13 mouse cellular contexts compared by ENCODE assay signal in the genomic region with DNA sequence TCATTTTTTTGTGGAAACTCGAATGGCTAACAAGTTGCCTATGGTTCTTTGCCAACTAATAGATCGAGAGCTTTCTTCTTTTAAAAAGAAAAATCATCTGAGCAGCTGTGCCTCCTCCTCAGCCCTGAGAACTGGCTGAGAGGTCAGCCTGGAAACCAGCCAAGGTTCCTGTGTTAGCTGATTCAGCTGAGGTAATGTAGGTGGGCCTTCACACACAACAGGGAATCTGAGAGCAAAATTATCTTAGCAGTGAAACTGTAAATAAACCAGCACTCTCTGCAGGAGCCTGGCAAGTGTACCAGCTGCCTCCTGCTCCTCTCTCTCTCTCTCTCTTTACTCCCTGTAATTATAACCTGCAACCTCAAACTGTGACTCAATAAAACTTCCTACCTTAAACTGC.
DNase-seq lines count a peak whose midpoint lies in the region; ATAC-seq lines count a peak whose summit lies in the region.
"Had no signal": no experiment of that assay in that cellular context is flagged by ENCODE, and none has a peak within 500 bp of the region (broad histone marks: within the 10 kb centered on the region; RNA-seq: fewer than 3 reads in every experiment).

No protein-coding gene starts in this region.

- no peaks in the 10 kb centered on the region for H3K27me3 ChIP-seq in kidney, embryonic 16.5 days (ENCODE audit: insufficient read depth, low read length)

- no peaks in the 10 kb centered on the region for H3K4me1 ChIP-seq in kidney, embryonic 16.5 days (ENCODE audit: insufficient read depth, low read length)

- H3K4me3 ChIP-seq in kidney, embryonic 16.5 days (ENCODE audit: low read length), result no peak overlapping the region
- H3K4me3 ChIP-seq: left cerebral cortex, adult 2 months had no signal

- H3K27ac ChIP-seq in kidney, embryonic 16.5 days (ENCODE audit: low read length), result no peak overlapping the region
- H3K27ac ChIP-seq: left cerebral cortex, adult 2 months; liver, embryonic 14.5 days had no signal

- no peak overlapping the region for H3K4me2 ChIP-seq in kidney, embryonic 16.5 days (replicated peaks; ENCODE audit: low read depth, low read length)

- H3K9me3 ChIP-seq in kidney, embryonic 16.5 days (ENCODE audit: low read length), result no peaks in the 10 kb centered on the region

- no peaks in the 10 kb centered on the region for H3K36me3 ChIP-seq in kidney, embryonic 16.5 days (ENCODE audit: insufficient read depth, low read length)

- DNase-seq in cerebellum, postnatal 10 days, result peak; percentile 74 to 87
- no peak for DNase-seq in cerebellum, adult 11 months
- DNase-seq in kidney, postnatal 14 days, result no peak
- peak; percentile 23 to 25 for DNase-seq in right cerebral cortex, postnatal 10 days (ENCODE audit: low spot score in 2 of 2)
- no peak for DNase-seq in right cerebral cortex, adult 18-20 months
- DNase-seq in ovary, postnatal 36 days (ENCODE audit: low spot score), result peak; percentile 4
- DNase-seq in urinary bladder, adult 18-20 months (ENCODE audit: low spot score in 2 of 2), result no peak
- DNase-seq: heart, adult 18-20 months; right cerebral cortex, postnatal 25 days had no signal

- peak; percentile 39; the same call in 1 of the 2 replicates for ATAC-seq in kidney, embryonic 16.5 days (ENCODE audit: low FRiP score, low TSS enrichment)
- ATAC-seq: Patski had no signal

- WGBS in kidney, embryonic 16.5 days, result 38% methylated on average over 2 of the region's 2 CpGs

- no peak overlapping the region for H3K9ac ChIP-seq in kidney, embryonic 16.5 days (replicated peaks; ENCODE audit: low read length)
- H3K9ac ChIP-seq: liver, embryonic 14.5 days had no signal

Comparison
In these comparisons a context has a peak if more than half of its experiments do, and no peak if none do; other contexts are left out.
1. DNase-seq: peak in cerebellum, postnatal 10 days (2 of 2), right cerebral cortex, postnatal 10 days (2 of 2) and ovary, postnatal 36 days (single experiment); none in cerebellum, adult 11 months (single experiment), kidney, postnatal 14 days (single experiment), right cerebral cortex, adult 18-20 months (single experiment) and urinary bladder, adult 18-20 months (0 of 2).